Mouse (Mus musculus) cerebellum, adult 11-12 months (tissue): ENCODE data around the gene Dlx4.

Experiments
- DNase-seq: peaks from one replicate; pipeline ENCODE4 v3.0.0; 2022

The Dlx4 gene

DNA sequence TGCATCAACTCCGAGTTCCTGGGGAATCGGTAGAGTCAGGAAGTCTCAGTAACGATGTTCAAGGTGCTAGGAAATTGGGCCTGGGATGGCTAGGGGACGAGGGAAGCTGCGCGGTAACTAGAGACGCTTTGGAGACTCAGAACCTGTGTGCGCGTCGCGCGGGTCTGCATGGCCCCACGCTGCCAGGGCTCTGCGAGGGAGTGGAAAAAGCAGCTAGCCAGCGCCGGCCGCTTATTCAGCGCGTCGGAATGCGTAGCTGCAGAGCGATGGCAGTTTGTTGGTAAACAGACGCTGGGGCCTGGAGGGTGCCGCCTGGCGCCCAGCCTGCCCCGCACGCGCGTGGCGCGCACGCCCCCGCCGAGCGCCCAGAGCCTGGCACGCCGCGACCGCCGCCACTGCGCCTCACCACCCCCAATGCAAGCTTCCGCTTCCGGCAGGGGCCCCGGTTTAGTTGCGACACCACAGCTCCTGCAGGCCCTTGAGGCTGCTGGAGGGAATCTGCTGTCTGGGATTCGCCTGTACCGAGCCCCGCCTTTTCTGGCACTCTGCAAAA lies at the start of gene Dlx4:
TSS of gene Dlx4 (minus strand) at position 413 of the 553 bp plus-strand sequence.
- no peak for DNase-seq

GRCm38 (mm10) chr11:95189863-95190262 lies 43.8 kb upstream of the Dlx4 start:
- no peak for DNase-seq

- DNase-seq, result no peak
Measured at GRCm38 (mm10) chr11:95186826-95187225, 40.8 kb upstream of the Dlx4 start.

- no peak for DNase-seq
Measured at GRCm38 (mm10) chr11:95185700-95186099, 39.6 kb upstream of the Dlx4 start.

GRCm38 (mm10) chr11:95184561-95184960 lies 38.5 kb upstream of the Dlx4 start:
- no peak for DNase-seq

DNA sequence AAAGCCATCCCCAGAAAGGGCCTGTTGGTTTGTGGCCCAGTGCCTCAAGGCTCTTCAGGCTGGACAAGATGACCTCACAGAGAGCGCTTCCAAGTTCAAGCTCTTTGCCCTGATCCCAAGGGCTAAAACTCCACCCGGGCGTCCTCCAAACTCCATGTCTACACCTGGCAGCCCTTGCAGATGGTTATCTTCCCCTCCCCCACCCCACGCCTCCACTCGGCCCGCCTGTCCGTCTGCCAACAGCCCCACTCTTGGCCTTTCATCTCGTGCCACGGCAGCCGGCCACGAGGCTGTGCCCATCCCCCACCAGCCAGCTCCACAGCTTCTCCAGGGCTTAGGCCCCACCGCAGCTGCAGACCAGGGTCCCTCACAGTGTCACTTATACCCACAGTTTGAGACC lies 33.2 kb upstream of the Dlx4 start:
- no peak for DNase-seq

DNA sequence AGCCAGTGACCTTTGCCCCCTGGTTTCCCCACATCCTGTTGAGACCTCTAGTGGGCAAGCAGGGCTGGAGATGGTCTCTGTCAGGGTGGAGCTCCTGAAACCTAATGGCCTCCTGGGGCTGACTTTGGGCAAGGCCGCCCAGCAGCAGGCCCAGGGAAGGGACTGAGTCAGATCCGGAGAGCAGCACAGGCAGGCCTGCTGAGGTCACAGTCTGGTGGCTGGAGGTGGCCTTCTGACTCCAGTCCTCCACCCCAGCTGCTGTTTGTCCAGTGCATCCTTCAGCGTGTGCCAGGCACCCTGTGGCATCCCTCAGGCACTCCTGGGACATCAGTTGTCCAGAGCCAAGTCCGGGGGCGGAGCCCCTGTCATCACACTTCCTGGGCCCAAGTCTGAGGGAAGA lies 19.8 kb upstream of the Dlx4 start:
- DNase-seq, result no peak

DNA sequence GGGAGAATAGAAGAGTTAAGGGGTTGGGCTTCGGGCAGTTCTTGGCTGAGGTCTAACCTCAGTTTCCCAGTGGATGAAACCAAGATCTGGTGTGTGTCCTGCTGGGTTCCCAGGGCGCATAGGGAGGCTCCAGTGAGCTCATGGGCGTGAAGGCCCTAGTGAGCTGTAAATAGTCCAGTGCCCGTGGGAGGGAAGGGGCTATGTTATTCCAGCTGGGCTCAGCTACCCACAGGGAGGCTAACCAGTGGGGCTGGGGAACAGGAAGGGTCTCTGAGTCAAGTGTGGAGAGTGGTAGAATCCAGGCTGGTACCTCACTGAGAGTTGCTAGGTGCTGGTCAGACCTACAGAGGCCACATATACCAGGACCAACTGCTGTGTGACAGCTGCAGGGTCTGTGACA lies 15.6 kb upstream of the Dlx4 start:
- DNase-seq, result no peak

DNA sequence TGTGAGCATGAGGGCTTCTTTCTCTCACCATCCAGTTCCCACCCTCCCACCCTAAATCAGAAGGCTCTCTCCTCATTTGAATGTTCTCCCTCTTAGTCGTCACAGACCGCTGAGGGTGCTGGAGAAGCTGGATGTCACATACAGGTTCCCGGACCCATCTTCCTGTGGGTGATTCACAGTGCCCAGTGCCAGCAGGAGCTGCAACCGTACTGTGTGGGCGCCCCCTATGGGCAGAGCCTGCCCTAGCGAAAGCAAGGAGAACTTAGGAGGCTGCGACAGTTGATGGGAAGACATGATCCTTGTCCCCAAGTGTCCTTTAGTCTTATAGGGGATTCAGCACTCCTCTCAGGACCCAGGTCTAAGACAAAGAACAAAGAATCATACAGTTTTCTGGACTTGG lies 14.6 kb upstream of the Dlx4 start:
- DNase-seq, result no peak

- DNase-seq, result no peak
Measured at GRCm38 (mm10) chr11:95159763-95160371, 13.8 kb upstream of the Dlx4 start.

- DNase-seq, result no peak
Measured at GRCm38 (mm10) chr11:95157872-95158271, 11.8 kb upstream of the Dlx4 start.

GRCm38 (mm10) chr11:95157356-95157755 lies 11.3 kb upstream of the Dlx4 start:
- no peak for DNase-seq

DNA sequence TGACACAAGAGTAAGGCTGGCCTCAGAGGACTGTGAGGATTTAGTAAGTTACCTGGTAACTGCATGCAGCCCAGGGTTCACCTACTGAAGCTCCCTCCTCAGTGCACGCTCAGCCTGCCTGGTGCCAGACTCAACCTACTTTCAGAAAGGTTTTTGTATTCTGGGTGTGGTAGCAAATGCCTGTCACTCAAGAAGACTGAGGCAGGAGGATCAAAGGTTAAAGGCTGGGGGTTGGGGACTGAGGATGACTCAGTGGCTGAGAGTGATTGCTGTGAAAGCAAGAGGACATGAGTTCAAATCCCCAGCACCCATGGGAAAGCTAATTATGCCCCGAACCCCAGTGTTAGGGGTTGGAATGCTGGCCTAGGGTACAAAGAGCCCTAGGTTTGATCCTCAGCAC lies 9.4 kb upstream of the Dlx4 start:
- DNase-seq, result no peak

GRCm38 (mm10) chr11:95153681-95154080 lies 7.6 kb upstream of the Dlx4 start:
- no peak for DNase-seq

DNA sequence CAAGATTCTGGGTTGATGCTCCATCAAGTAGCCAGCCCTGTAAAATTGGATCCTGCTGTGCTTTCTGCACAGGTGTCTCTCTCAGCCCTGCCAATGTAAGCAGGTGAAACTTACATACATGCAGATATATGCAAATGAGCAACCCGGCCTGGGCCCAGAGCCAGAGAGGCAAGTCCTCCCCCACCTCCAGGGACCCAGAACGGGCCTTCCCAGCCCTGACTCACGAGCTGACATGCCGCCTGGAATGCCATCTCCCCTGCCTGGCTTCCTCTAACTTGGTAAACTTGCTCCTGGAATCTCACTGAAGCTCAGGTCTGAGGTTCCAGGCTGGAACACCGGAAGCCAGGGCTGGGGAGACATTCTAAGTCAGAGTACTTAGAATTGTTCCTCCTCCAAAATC lies 7.1 kb upstream of the Dlx4 start:
- no peak for DNase-seq

GRCm38 (mm10) chr11:95150269-95151049 lies 4.4 kb upstream of the Dlx4 start:
- DNase-seq, result no peak

DNA sequence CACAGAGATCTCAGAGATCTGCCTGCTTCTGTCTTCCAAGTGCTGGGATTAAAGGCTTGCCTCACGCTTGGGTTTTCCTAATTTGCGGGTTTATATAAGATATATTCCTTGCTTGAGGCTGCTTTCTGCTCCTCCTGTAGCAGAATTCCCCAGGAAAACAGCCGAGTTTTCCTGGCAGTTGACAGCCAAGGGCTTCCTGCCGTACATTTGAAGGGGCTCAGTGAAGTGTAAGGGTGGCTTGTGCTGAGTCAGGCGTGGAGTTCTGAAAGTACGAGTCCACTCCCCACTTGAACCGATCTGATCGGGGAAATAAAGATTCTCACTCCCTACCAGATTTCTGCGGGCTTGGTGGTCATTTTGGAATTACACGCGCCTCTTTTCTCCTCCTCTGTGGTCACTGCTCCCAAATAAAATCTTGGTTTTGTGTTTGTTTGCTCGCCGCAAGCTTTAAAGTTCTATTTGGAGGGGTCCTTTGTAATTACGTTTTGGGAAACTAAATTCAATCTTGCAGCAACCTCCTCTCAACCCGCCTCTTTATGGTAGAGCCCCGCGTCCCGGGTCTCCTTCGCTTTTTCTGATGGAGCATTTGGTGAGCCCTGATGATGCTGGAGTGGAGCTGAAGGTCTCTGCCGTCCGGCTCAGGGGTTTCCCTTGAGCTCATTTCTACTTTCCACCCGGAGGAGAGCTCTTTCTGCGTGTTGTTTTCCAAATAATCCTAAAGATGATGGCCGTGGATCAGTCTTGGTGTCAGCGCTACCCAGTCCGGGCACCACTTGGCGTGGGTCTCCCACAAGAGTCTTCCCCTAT lies 3.6 kb upstream of the Dlx4 start:
- no peak for DNase-seq

DNA sequence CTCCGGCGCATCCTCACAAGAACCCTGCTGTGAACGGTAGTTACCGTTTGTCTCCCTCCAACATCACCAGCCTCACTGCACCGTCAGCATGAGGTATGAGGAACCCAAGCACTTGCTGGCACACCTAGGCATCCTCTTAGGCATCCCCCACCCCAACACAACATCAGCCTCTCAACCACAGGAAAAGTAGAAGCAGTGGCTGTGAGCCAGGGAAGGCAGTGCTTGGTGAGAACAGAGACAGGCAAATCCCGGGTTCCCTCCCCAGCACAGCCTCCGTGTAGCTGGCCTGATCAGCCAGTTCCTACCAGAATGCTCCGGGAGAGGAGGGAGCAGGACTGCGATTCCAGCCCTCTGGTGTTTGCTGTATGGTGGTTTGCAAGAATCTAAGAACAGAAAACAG lies 2.7 kb upstream of the Dlx4 start:
- no peak for DNase-seq

- DNase-seq, result no peak
Measured at GRCm38 (mm10) chr11:95144946-95145483, 1.0 kb downstream of the Dlx4 start.

DNA sequence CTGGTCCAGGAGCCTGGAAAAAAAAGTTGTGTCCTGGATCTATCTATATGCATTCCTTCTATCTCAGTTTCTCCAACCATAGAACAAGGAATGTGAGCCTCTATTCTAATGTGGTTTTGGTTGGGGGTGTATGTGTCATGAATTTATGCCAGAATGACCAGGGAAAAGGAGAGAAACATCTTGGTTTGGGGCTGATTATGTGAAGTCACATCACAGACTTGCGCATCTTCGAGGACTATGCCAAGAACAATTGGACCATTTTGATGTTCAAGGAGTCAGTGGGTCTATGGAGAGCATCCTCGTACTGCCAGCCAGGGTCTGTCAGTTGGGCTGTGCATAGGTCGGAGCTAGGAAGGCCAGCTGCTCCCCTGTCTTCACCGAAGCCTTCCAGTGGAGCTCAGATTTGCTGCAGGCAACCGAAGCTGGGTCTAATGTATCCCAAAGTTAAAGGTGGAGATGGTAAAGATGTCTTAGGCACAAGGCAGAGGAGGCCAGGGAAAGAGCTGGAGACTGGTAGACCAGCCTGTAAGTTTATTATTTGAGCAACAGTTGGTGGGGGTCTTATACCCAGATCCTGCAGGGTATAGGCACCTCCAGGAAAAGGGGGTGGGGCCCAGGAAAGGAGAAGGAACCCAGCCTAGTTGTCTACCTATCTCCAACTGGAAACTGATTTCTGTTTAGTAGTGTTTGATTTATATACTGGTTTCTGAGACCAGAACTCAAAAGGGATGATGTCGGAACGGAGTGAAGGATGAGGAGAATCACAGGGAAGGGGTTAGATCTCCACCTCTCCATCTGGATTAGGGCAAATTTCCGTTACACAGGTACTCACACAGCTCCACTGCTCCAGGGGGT lies 1.7 kb downstream of the Dlx4 start:
- no peak for DNase-seq

DNA sequence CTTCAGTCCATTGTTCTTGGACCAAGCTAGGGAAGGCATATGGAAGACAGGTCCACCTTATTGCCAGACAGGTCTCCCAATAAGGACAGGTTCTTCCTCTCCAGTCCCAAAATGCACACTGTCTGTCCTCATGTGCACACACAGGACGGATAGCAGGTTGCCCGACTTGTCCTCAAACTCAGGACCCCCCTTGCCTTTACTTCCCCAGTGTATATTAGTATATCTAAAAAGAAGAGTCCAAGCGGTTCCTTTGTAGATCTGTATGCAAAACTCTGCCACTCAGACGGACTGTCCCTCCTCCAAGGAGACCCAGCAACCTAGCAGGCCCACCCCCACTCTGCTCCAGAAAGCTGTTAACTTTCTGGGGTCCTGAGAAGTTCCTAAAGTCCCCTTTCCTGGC lies 2.4 kb downstream of the Dlx4 start:
- no peak for DNase-seq

DNA sequence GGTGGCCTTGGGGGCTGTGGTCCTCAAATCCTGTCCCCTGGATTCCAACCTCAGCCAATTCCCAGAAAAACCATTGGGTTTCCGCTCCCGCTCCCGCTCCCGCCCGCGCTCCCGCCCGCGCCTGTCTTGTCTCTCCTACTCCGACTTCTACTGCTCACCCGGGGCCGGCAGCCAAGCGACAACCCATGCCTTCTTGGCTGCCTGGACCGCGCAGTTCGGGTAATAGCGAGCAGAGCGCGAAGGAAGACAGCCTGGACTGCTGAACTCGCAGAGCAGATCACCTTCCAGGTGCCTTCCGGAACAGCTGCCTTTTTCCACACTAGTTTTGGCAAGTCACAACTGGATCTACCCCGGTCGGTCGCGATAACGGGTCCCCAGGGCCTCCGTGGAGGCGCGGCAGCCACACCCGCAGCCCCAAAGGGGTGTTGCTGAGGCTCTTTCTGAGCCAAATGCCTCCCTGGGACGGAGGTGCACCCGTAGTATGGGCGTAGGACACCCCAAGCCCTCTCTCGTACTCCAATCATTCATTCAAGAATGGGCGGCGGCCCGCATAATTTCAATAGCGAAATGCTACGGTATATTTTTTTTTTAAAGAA lies 3.0 kb downstream of the Dlx4 start:
- DNase-seq, result no peak
